Mouse (Mus musculus) forebrain, embryonic 11.5 days (tissue): Measurements from ENCODE around the gene Tsen15. TPM values are rescaled to one million over a fixed set of nuclear protein-coding genes. Genes with fewer than 3 reads are reported as not detected.

Source experiments
- ATAC-seq: fragments of 200-750 bp; cut with Nextera tagmentation; replicated peaks from 2 replicates; pipeline ENCODE4 v1.8.0; 2017; ENCODE audit warnings: moderate TSS enrichment; ENCODE audit not compliant: low FRiP score
- DNase-seq: peaks from one replicate; pipeline ENCODE4 v3.0.0-alpha.2; 2017; ENCODE audit warnings: low spot score
- H3K27ac ChIP-seq: fragments of 300-500 bp; sonication (generic); 2 replicates; pipeline ENCODE4 v1.5.1; 2014; ENCODE audit warnings: low read depth, low read length
- H3K27me3 ChIP-seq: fragments of 300-500 bp; sonication (generic); 2 replicates; pipeline ENCODE4 v1.6.1; 2014; ENCODE audit warnings: mild to moderate bottlenecking, low read length, mixed read lengths; ENCODE audit not compliant: control insufficient read depth, insufficient read depth
- H3K36me3 ChIP-seq: fragments of 300-500 bp; sonication (generic); 2 replicates; pipeline ENCODE4 v1.6.1; 2014; ENCODE audit warnings: mild to moderate bottlenecking, low read length, moderate library complexity, mixed read lengths; ENCODE audit not compliant: control insufficient read depth, insufficient read depth
- H3K4me1 ChIP-seq: fragments of 300-500 bp; sonication (generic); replicated peaks from 2 replicates; pipeline ENCODE4 v1.6.1; 2014; ENCODE audit warnings: low read length, mixed read lengths; ENCODE audit not compliant: control insufficient read depth, insufficient read depth
- H3K4me2 ChIP-seq: fragments of 300-500 bp; sonication (generic); 2 replicates; pipeline ENCODE4 v1.6.1; 2014; ENCODE audit warnings: low read depth, mild to moderate bottlenecking, low read length, moderate library complexity, mixed read lengths; ENCODE audit not compliant: severe bottlenecking
- H3K4me3 ChIP-seq: fragments of 300-500 bp; sonication (generic); 2 replicates; pipeline ENCODE4 v1.5.1; 2014; ENCODE audit warnings: low read depth, low read length
- H3K9ac ChIP-seq: fragments of 300-500 bp; sonication (generic); 2 replicates; pipeline ENCODE4 v1.6.1; 2014; ENCODE audit warnings: low read length
- H3K9me3 ChIP-seq: fragments of 300-500 bp; sonication (generic); 2 replicates; pipeline ENCODE4 v1.6.1; 2016; ENCODE audit warnings: low read length, mixed read lengths; ENCODE audit not compliant: control insufficient read depth
- WGBS: fragments of 180-500 bp; shearing (Covaris S2); extraction: QIAGEN DNeasy Blood & Tissue Kit; methylation state at CpG from one replicate; pipeline ENCODE4 v1.1.7; 2014; 5-methylcytosine and 5-hydroxymethylcytosine counted together
- polyA plus RNA-seq: library from polyadenylated mRNA; unstranded; fragments of >200 nt; fragmentation: Nextera tagmentation; extraction: Ambion mirVana; gene quantifications from 2 replicates; pipeline ENCODE4 v1.2.1, GENCODE M21; 2014

The Tsen15 gene
- polyA plus RNA-seq, 1 experiment from 2014 or later: 73.5 TPM

DNA sequence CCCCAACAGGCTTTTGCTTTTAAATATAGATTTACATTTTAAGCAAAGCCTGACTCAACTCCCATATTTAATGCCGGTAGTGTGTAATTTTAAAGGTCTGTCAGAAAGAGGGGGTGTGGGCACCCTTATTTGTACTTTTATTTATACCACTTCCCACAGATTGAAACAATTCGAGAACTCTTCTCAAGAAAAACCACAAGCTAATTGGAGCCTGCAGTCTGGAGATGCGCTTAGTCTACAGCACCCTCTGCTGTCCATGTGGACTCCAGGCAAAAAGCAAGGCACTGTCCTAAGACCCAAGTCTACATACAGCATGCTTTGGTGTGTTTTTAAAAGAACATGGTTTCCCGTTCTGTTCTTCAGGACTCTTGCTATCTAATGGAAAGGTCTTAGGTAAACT, 17.3 kb downstream of the Tsen15 start:
- 0 out of 2 replicates have a peak, but pooled peaks have one; percentile 36 for ATAC-seq

DNA sequence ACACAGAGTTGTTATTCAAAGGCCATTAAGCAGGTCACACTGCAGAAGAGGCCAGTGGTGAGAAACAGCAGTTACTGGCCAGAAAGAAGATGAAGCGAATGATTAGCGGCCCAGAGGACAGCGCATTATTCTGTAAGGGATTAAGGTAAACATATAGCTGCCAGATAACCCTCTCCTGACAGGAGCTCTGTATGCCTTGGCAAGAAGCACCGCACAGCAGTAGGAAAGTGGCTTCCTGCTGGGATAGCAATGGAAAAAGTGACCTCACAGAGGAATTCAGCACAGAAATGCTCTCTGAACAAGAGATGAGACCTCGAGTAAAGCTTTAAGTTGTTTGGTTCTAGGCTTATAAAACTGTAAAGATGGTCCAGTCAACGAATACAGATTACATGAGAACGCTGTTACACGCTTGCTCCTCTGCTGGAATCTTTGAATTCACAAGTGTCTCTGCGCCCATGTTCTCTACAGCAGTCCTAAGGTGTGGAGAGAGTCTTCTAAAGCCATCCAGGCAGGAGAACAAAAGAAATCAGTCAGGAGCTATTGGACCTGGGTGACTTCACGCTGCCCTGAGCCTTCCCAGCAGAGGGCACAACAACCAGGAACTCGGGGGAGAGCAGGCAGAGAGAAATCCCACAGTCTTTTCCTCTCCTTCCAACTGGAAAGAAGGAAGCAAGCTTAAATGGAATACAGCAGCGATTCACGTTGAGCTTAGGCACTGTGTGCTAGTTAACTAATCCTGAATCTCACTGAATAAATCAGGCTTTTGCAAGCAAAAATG, 18.0 kb downstream of the Tsen15 start:
- Histone ChIP-seq H3K4me2 (no peak overlapping the region), H3K4me3 (no peak overlapping the region), H3K9ac (no peak overlapping the region), H3K4me1 (no peaks in the 10 kb centered on the region; the same call in 1 of the 2 replicates), H3K27me3 (no peaks in the 10 kb centered on the region), H3K9me3 (no peaks in the 10 kb centered on the region), H3K36me3 (no peaks in the 10 kb centered on the region), H3K27ac (no peak overlapping the region)
- WGBS: 54% methylated on average over 13 of the region's 13 CpGs
- DNase-seq (no peak), ATAC-seq (no peak)

More for the DNA sequence above, 17.3 kb downstream of the Tsen15 start:
- no peak overlapping the region for H3K4me3 ChIP-seq
- H3K36me3 ChIP-seq: no peaks in the 10 kb centered on the region
- DNase-seq: peak; percentile 61
- H3K4me2 ChIP-seq: no peak overlapping the region
- no peak overlapping the region for H3K9ac ChIP-seq
- H3K4me1 ChIP-seq: no peaks in the 10 kb centered on the region; the same call in 1 of the 2 replicates
- H3K9me3 ChIP-seq: no peaks in the 10 kb centered on the region
- H3K27ac ChIP-seq: no peak overlapping the region
- no peaks in the 10 kb centered on the region for H3K27me3 ChIP-seq
- WGBS: 29% methylated on average over 4 of the region's 4 CpGs

DNA sequence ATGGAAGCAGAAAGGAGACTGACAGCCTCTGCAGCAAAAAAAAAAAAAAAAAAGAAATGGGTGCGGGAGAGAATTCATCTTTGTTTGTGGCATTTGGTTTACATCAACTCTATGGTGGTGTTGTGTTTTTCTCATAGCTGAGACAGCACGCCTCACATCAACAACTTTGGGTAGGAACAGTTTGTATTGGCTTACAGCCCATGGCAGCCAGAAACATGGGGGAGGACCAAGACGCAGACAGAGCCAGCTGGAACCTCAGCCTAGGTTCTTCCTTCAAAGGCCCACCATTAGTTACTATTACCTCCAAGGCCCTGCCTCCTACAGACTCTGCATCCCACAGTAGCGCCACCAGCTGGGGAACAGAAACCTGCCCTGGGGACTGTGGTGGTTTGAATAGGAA, 29.8 kb downstream of the Tsen15 start:
- no peak overlapping the region for H3K4me2 ChIP-seq
- H3K4me3 ChIP-seq: no peak overlapping the region
- 87% methylated on average over 4 of the region's 4 CpGs for WGBS
- H3K36me3 ChIP-seq: no peaks in the 10 kb centered on the region
- H3K27ac ChIP-seq: no peak overlapping the region
- no peaks in the 10 kb centered on the region for H3K27me3 ChIP-seq
- ATAC-seq: no peak
- no peak for DNase-seq
- H3K9me3 ChIP-seq: no peaks in the 10 kb centered on the region
- no peaks in the 10 kb centered on the region for H3K4me1 ChIP-seq
- H3K9ac ChIP-seq: no peak overlapping the region

DNA sequence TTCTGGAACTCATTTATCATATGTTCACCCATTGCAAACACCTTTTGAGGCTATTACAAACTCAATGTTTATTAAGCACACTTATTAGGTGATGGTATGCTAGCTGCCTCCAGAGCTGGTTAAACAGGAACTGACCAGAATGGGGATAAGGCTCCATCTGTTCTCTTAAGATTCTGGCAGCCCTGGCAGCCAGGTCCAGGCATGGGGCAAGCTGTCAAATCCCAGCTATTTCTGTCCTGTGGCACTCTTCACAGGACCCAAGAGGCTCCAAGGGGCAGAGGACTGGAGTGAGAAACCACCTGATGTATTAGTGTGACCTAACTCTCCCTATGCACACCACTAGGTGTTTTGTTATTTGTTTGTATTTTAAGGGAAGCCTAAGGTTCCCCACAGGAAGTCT, 38.5 kb downstream of the Tsen15 start:
- no peak overlapping the region for H3K4me3 ChIP-seq
- no peaks in the 10 kb centered on the region for H3K36me3 ChIP-seq
- H3K9ac ChIP-seq: no peak overlapping the region
- no peak overlapping the region for H3K4me2 ChIP-seq
- no peaks in the 10 kb centered on the region for H3K9me3 ChIP-seq
- no peaks in the 10 kb centered on the region for H3K27me3 ChIP-seq
- ATAC-seq (no peak), DNase-seq (no peak)
- no peak overlapping the region for H3K27ac ChIP-seq
- no peaks in the 10 kb centered on the region for H3K4me1 ChIP-seq

DNA sequence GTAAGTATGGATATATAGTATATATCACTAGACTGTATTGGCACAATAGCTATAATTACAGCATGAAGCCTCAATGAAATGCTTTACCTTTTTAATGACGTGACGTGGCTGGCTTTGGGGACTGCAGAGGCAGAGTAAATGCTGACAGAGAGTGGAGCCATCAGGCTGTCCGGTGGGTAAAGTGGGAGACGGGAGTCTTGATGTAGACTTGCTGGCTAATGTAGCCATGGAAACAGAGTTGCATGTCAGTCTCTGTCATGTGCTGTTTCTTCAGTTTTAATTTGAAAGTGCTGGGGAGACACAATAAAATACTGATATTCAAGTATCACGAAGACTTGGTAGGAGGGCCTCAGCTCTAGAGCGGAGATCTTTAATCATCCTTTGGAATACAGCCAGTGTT, 62.5 kb downstream of the Tsen15 start:
- no peaks in the 10 kb centered on the region for H3K4me1 ChIP-seq
- 92% methylated on average over 6 of the region's 6 CpGs for WGBS
- no peaks in the 10 kb centered on the region for H3K27me3 ChIP-seq
- ATAC-seq: no peak
- H3K27ac ChIP-seq: no peak overlapping the region
- DNase-seq: no peak
- H3K36me3 ChIP-seq: no peaks in the 10 kb centered on the region
- no peak overlapping the region for H3K4me2 ChIP-seq
- H3K4me3 ChIP-seq: no peak overlapping the region
- H3K9ac ChIP-seq: no peak overlapping the region
- no peaks in the 10 kb centered on the region for H3K9me3 ChIP-seq

Other genes starting within 250 kb of the Tsen15 start
- 2.1 and 2.2 TPM in 2 replicates for gene Colgalt2, start 13.1 kb upstream of the Tsen15 start, polyA plus RNA-seq